Mouse (Mus musculus): ENCODE measurements around the gene Apba1. TPM values are rescaled to one million over a fixed set of nuclear protein-coding genes. Genes with fewer than 3 reads are reported as not detected.

The Apba1 gene
- total RNA-seq, 1 experiment, result 0.22 TPM

DNA sequence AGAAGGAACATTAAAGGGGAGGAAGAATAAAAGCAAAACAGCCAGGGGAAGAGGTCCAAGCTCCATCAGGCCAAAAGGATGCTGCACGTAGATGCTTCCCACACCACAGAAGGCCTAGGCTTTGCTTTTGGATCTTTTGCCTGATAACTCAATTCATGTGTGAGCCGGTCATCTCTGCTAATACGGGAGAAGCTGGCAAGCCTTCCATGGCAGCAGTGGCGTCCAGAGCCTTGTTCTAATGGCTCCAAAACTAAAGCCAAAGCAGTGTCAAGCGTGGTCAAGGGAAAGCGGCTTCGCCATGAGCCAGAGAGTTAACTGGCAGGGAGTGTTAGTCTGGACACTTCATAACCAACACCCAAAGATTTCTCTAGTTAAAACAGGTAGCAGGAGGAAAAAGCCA lies 144.4 kb downstream of the Apba1 start:
- Histone ChIP-seq H3K9ac (ENCODE audit: insufficient read depth, low read depth, low read length, poor library complexity, severe bottlenecking) (no peak overlapping the region), H3K36me3 (ENCODE audit: control insufficient read depth, insufficient read depth, low read length, poor library complexity, severe bottlenecking) (no peaks in the 10 kb centered on the region), H3K4me1 (ENCODE audit: control insufficient read depth in 2 of 2, insufficient read depth in 2 of 2, low read length in 2 of 2, poor library complexity in 1 of 2) (no peaks in the 10 kb centered on the region), H3K27ac (ENCODE audit: insufficient read depth, low read depth, low read length, poor library complexity, severe bottlenecking) (no peak overlapping the region), H3K4me3 (ENCODE audit: insufficient read depth in 1 of 2, low read depth in 1 of 2, low read length in 2 of 2, poor library complexity in 1 of 2, severe bottlenecking in 1 of 2) (no peak overlapping the region), H3K9me3 (ENCODE audit: control insufficient read depth, insufficient read depth, low read depth, low read length) (no peaks in the 10 kb centered on the region)
- TF ChIP-seq HCFC1 (IDR thresholded peaks at IDR 0.05; ENCODE audit: borderline replicate concordance, insufficient read depth, low read length) (no peak), ZNF384 (IDR thresholded peaks at IDR 0.05; ENCODE audit: low read depth, low read length) (no peak), ZC3H11A (IDR thresholded peaks at IDR 0.05; ENCODE audit: borderline replicate concordance, low read depth, low read length) (no peak), CHD2 (IDR thresholded peaks at IDR 0.05; ENCODE audit: low read depth, low read length) (no peak), MAFK (IDR thresholded peaks at IDR 0.05; ENCODE audit: insufficient read depth, low read depth, low read length) (no peak)
- in situ Hi-C loops (cut with MboI; ENCODE audit: low sequenced_read_pairs in 2 of 2, unreplicated experiment in 2 of 2), result no loop called here
- DNase-seq (ENCODE audit: low read depth, low spot score), result no peak

DNA sequence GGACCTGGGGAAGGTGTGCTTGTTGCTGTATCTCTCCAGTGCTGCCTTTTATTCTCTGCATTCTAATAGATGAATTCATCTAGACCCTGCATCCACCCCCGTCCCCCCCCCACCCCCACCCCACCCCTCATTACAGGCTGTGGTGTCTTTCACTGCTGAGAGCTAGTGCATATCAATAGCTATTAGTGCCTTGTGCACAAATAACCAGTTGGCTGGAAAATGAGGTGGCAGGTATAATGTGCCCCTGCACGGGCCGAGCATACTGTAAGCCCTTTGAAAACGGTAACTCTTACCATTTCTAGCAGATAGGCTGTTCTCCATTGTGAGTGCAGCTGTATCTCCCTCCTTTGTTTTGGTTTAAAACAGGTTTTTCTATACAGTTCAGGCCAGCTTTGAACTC lies 146.2 kb downstream of the Apba1 start:
- Histone ChIP-seq H3K36me3 (ENCODE audit: control insufficient read depth, insufficient read depth, low read length, poor library complexity, severe bottlenecking) (no peaks in the 10 kb centered on the region), H3K9me3 (ENCODE audit: control insufficient read depth, insufficient read depth, low read depth, low read length) (no peaks in the 10 kb centered on the region), H3K4me3 (ENCODE audit: insufficient read depth in 1 of 2, low read depth in 1 of 2, low read length in 2 of 2, poor library complexity in 1 of 2, severe bottlenecking in 1 of 2) (no peak overlapping the region), H3K9ac (ENCODE audit: insufficient read depth, low read depth, low read length, poor library complexity, severe bottlenecking) (no peak overlapping the region), H3K27ac (ENCODE audit: insufficient read depth, low read depth, low read length, poor library complexity, severe bottlenecking) (no peak overlapping the region), H3K4me1 (ENCODE audit: control insufficient read depth in 2 of 2, insufficient read depth in 2 of 2, low read length in 2 of 2, poor library complexity in 1 of 2) (no peaks in the 10 kb centered on the region)
- TF ChIP-seq ZC3H11A (IDR thresholded peaks at IDR 0.05; ENCODE audit: borderline replicate concordance, low read depth, low read length) (no peak), ZNF384 (IDR thresholded peaks at IDR 0.05; ENCODE audit: low read depth, low read length) (no peak), MAFK (IDR thresholded peaks at IDR 0.05; ENCODE audit: insufficient read depth, low read depth, low read length) (no peak)
- in situ Hi-C loops (cut with MboI; ENCODE audit: low sequenced_read_pairs in 2 of 2, unreplicated experiment in 2 of 2), result no loop called here
- DNase-seq (ENCODE audit: low read depth, low spot score), result no peak

DNA sequence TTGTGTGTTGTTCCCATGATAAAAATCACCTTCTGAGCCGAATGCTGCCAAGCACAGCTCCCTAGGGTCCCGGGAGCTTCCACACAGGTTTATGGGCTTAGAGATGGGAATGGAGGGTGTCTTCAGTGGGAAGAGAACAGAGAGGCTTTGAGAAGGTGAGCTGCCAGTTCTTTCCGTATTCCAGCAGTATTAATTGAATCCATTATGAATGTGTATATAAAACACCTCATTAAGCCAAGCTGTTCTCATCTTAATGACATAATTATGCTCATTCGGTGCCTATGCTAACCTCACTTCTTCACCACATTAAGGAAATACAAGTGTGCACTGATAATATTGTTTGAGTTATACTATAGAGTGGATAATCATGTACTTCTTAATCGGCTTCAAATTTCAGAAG lies 147.1 kb downstream of the Apba1 start:
- no peaks in the 10 kb centered on the region for H3K9me3 ChIP-seq (ENCODE audit: control insufficient read depth, insufficient read depth, low read depth, low read length)
- H3K4me1 ChIP-seq (ENCODE audit: control insufficient read depth in 2 of 2, insufficient read depth in 2 of 2, low read length in 2 of 2, poor library complexity in 1 of 2), result no peaks in the 10 kb centered on the region
- no peak overlapping the region for H3K9ac ChIP-seq (ENCODE audit: insufficient read depth, low read depth, low read length, poor library complexity, severe bottlenecking)
- in situ Hi-C loops (cut with MboI; ENCODE audit: low sequenced_read_pairs in 2 of 2, unreplicated experiment in 2 of 2), result no loop called here
- no peak overlapping the region for H3K27ac ChIP-seq (ENCODE audit: insufficient read depth, low read depth, low read length, poor library complexity, severe bottlenecking)
- no peak for DNase-seq (ENCODE audit: low read depth, low spot score)
- no peak overlapping the region for H3K4me3 ChIP-seq (ENCODE audit: insufficient read depth in 1 of 2, low read depth in 1 of 2, low read length in 2 of 2, poor library complexity in 1 of 2, severe bottlenecking in 1 of 2)
- TF ChIP-seq ZC3H11A (IDR thresholded peaks at IDR 0.05; ENCODE audit: borderline replicate concordance, low read depth, low read length) (no peak), ZNF384 (IDR thresholded peaks at IDR 0.05; ENCODE audit: low read depth, low read length) (no peak), HCFC1 (IDR thresholded peaks at IDR 0.05; ENCODE audit: borderline replicate concordance, insufficient read depth, low read length) (no peak), MAFK (IDR thresholded peaks at IDR 0.05; ENCODE audit: insufficient read depth, low read depth, low read length) (no peak), CHD2 (IDR thresholded peaks at IDR 0.05; ENCODE audit: low read depth, low read length) (no peak)
- no peaks in the 10 kb centered on the region for H3K36me3 ChIP-seq (ENCODE audit: control insufficient read depth, insufficient read depth, low read length, poor library complexity, severe bottlenecking)

DNA sequence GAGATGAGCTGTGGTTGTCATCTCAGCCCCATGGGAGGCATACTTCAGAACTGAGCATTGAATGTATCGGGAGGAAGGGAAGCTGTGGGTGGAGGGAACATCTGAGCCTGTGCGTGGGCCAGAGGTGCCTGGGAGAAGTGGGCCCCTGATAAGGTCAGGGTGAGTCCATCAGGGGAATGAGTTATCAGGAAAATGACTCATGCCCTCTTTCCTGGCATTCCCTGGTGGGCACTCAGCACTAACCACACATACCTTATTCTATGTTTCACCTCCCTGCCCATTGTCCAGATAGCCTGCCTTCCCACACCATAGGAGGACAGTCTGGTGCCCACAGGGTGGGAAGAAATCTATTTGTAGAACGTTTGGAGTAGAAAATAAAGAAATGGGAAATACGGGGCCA lies 151.7 kb downstream of the Apba1 start:
- Histone ChIP-seq H3K36me3 (ENCODE audit: control insufficient read depth, insufficient read depth, low read length, poor library complexity, severe bottlenecking) (no peaks in the 10 kb centered on the region), H3K27ac (ENCODE audit: insufficient read depth, low read depth, low read length, poor library complexity, severe bottlenecking) (no peak overlapping the region), H3K4me3 (ENCODE audit: insufficient read depth in 1 of 2, low read depth in 1 of 2, low read length in 2 of 2, poor library complexity in 1 of 2, severe bottlenecking in 1 of 2) (no peak overlapping the region), H3K9me3 (ENCODE audit: control insufficient read depth, insufficient read depth, low read depth, low read length) (no peaks in the 10 kb centered on the region), H3K4me1 (ENCODE audit: control insufficient read depth in 2 of 2, insufficient read depth in 2 of 2, low read length in 2 of 2, poor library complexity in 1 of 2) (no peaks in the 10 kb centered on the region), H3K9ac (ENCODE audit: insufficient read depth, low read depth, low read length, poor library complexity, severe bottlenecking) (no peak overlapping the region)
- in situ Hi-C loops (cut with MboI; ENCODE audit: low sequenced_read_pairs in 2 of 2, unreplicated experiment in 2 of 2), result no loop called here
- DNase-seq (ENCODE audit: low read depth, low spot score), result no peak
- TF ChIP-seq HCFC1 (IDR thresholded peaks at IDR 0.05; ENCODE audit: borderline replicate concordance, insufficient read depth, low read length) (no peak), MAFK (IDR thresholded peaks at IDR 0.05; ENCODE audit: insufficient read depth, low read depth, low read length) (no peak), CHD2 (IDR thresholded peaks at IDR 0.05; ENCODE audit: low read depth, low read length) (no peak), ZC3H11A (IDR thresholded peaks at IDR 0.05; ENCODE audit: borderline replicate concordance, low read depth, low read length) (no peak), ZNF384 (IDR thresholded peaks at IDR 0.05; ENCODE audit: low read depth, low read length) (no peak)

Data from ES-E14 (cell line).